Mouse (Mus musculus): ENCODE data around the gene Ptprn2.

Gene Ptprn2

DNA sequence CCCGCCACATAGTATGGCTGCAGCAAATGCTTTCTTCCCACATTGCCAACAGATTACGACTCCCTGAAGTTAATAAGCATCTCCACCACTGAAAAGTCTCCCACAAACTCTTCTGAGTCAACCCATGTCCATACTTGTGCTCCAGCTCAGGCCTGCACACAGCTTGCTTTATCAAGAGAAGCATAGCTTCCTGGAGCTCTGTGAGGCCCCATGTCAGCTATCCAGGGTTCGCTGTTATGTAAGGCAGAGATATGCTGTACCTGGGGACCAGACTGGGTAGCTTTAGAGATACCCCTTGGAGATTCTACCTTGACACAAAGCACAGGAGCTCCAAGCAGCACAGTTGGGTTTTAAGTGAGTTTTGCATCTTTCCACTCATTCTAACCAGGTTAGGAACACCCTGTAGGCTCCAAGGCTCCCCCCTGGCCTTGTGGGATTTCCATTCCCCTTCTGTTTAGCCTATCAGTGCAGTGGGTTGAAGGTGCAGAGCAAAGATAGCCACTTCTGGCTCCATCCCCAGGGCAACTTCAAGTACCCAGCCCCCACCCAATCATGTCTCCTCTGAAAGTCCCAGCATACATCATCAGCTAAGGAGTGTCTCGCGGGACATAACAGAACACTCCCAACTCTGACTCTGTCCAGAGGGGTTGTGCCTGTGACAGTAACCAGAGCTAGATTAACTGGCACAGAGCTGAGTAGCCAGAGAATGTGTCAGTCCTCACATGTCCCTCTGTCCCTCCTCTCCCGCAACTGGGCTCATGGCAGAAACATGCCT lies 572.9 kb downstream of the Ptprn2 start:
- DNase-seq (ENCODE audit: low spot score): no peak

DNA sequence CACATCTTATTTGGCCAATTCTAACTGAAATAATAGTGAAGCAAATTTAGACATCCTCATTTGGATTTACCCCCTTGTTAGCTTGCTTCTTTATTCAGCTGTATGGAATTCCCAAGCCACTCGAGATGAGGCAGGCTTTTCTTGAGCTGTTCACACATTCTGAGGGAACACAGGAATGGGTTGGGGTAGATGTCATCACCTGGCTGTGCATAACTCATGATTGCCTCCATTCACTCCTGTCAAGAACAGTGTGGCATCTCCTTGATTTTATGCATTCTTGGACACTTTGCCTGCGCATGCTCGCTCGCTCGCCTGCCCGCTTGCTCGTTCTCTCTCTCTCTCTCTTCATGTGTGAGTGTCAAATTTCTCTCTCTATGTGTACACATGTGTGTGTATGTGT lies 573.5 kb downstream of the Ptprn2 start:
- no peak for DNase-seq (ENCODE audit: low spot score)

DNA sequence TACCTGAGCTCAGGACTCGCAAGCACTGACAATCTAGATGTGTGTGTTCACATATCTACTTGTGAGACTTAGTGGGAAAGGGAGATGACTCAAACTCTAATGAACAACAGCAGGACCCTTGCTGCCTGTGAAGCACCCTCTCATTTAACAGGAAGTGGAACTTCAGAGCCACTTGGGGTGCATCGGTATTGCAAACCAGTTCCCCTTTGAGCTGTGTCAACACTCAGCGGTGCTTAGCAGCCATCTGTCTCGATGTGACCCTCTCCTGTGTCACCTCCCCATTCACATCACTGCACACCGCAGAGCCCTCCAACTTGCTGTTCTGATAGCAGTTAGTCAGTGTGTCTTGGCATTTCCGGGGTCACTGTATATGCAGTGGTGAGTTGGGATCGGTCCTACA lies 592.1 kb downstream of the Ptprn2 start:
- DNase-seq (ENCODE audit: low spot score): no peak

DNA sequence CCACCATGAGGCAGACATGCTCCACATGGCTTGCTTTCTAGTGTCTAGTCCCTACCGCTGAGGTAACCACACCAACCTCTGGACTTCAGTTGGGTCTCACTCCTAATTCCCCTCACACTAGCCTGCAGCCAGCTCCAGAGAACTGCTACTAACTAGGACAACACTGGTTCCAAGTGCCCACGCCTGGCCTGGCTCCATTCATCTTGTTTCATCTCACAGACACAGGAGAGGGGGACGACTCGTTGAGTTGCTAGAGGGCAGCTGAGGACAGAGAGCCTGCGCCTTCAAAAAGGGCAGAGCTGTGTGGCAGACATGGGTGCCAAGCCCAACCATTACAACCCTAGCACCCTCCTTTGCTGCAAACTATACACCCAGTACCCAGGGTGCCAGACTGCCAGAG lies 593.4 kb downstream of the Ptprn2 start:
- no peak for DNase-seq (ENCODE audit: low spot score)

DNA sequence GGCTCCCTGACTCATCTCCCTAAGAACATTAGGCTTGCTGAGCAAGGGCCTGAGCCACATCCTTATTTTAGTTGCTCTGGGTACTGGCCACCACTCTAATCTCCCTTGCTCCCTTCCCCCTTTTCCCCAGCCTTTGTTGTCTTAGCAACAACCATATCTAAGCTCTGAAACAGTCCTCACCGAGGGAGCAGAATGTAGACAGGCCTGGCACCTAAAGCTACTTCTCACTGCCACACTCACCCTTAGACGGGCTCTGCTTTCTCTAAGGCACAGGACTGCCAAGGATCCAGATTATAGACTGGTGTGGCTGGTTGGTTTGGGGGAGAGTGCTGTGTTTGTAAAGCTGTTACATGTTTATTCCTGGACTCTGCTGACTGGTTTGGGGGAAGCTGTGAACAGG lies 594.2 kb downstream of the Ptprn2 start:
- DNase-seq (ENCODE audit: low spot score): no peak

DNA sequence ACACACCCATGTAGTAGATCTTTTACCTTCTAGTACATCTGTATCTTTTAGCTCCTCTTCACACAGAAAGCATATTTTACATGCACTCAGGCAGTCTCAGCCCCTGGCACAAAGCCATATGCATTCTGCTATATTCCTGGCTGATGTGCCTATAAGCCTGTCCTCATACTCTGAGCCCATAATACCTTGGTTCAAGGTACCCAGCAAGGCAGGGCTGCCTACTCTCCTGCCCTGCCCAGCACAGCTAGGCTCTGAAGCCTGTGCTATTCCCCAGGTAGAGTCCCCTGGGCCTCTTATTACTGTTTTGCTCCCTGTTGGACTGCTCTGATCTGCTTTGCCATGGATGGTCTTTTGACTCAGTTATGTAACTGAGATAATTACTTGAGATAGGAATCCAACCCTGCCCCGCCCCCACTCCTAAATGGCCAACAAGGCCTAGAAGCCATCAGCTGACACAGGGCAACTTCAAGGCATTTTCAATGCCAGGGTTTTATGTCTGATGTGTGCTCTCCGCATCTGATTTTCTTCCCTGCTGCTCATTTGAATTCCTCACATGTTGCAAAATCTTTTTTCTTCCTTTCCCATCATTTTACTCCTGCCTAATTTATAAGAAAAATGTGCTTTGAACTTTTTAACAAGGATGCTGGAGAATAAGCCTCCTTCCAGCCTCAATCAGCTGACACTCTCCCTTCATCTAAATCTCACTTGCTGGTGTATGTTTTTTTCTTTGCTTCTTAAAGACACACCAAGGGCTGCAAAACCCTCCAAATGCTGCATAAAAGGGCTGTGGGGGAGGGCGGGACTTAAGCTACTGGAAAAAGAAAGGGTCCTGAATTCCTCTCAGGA lies 598.6 kb downstream of the Ptprn2 start:
- no peak for DNase-seq (ENCODE audit: low spot score)

DNA sequence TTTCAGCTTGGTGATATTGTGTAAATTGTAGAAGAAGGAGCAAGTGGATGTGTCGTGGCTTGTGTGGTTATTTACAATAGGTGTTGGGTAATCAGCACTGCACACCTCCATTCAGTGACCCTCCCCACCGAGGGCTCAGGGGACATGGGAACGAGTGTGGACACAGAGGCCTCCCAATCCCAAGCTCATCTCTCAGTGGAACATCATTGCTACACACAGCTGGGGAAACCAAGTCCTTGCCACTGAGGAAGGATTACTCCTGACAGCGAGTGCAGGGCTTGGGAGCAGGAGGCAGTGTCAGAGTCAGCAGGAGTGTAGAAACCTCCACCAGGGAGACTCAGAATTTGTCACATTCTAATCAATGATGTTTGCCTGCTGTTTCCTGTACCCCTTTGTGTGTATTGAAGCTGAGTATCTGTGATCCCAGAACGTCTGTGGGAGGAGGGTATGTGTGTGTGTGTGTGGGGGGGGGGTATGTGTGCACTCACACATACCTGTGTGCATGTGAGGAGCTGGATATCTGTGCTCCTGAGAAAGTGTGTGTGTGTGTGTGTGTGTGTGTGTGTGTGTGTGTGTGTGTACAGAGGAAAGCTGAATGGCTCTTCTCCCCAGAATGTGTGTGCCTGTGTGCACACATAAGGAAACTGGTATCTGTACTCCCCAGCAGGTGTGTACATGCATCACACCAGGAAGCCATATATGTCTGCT lies 599.3 kb downstream of the Ptprn2 start:
- DNase-seq (ENCODE audit: low spot score): no peak

DNA sequence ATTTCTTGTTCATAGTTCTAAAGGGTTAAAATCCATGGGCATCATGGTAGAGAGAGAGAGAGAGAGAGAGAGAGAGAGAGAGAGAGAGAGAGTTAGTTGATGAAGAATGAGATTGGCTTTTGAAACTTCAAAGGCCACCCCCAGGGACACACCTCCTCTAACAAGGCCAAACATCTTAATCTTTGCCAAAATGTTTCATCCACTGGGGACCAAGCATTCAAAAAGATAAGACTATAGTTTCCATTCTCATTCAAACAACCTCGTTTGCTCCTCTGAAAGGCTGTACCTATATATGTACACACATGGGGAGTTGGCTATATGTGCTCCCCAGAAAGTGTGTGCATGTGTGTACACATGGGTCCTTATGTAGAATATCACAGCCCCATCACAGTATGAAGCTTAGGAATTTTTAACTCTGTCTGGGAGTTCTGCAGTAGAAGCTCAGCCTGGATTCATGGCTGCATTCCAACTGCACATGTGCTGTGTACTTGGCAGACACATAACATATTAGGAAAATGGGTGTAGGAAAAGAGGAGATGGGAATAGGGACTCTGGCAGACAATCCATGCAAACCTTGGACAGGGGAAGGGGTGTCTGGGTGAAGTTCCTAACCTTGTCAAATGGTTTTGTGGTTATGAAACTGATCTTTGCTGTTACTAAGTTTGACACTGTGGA lies 600.3 kb downstream of the Ptprn2 start:
- no peak for DNase-seq (ENCODE audit: low spot score)

DNA sequence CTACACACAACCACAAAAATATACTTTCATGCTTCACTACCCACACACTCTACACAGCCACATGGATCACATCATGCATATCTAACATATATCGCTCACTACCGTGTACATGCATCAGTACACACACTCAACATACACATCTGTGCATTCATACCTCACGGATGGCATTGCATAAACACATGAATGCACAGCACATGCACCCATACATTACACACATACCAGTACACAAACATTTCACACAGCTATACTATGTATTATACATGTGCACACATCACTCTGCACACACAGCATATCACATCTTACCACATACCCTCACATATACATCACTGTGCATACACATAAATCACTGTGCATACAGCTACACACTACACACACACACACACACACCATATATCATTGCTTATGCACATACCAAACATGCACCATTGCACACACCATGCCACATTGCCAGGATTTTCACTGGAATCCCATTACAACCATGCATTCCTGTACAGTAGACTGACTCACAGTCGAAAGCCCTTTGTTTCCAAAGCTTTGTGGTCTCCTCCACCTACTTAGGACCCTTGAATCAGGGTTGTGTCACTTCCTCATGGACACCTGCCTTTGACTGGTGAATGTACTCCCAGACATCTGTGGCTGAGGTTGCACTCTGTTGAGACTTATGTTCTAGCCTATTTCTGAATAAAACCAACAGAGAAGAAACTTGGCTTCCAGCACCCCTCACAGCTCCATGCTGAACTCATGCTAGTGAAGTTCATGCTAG lies 607.0 kb downstream of the Ptprn2 start:
- DNase-seq (ENCODE audit: low spot score): no peak

DNA sequence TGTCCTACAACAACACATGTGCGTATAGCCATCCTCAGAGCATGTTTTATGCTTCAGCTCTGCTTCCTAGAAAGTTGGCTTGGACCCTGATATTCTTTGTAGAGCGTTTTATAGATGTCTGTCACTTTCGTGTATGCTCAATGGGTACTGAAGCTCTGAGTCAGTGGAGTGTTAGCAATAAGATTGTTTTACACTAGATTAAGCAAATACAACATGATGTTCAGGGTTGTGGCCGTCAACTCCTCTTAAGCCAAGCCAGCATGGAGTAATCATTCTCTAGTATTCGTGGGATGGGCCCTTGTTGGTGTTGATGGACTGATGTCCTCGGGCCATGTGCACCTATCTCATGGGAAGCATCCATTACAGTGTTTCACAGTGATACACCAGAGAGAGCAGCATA lies 610.4 kb downstream of the Ptprn2 start:
- DNase-seq (ENCODE audit: low spot score): no peak

DNA sequence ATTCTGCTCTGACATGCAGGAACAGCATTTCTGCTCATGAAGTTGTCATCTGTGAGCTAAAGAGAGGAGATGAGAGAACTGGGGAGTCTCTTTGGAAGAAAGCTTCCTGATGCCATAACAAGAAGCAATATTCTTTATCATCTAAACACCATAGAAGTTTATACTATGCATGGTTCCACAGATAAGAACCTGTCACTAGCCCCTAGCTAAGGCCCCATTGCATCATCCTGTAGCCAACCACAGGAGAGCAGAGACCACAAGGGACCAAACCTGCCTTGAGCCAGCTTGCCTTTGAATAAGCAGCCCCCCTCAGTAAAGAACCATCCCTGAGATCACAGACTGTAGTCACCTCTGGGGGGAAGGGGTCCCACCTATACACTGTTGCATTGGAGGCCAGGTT lies 612.8 kb downstream of the Ptprn2 start:
- no peak for DNase-seq (ENCODE audit: low spot score)

DNA sequence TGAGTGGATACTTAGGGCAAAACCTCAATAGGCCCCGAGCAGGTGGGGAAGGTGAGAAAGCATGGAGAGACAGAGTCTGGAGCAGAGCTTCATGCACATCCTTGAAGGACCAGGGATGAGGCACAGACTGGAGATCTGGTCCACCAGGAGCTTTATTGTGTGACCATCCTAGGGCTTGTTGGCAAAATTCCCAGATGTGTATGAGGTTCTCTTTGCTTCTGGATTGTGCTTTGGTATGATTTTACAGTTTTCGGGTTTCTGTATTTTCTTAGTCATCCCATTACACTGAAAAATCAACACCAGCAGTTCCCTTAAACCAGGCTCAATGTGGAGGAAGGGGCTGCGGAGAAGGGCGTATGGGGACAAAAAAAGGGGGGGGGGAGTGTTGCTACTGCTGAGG lies 621.2 kb downstream of the Ptprn2 start:
- DNase-seq (ENCODE audit: low spot score): no peak

DNA sequence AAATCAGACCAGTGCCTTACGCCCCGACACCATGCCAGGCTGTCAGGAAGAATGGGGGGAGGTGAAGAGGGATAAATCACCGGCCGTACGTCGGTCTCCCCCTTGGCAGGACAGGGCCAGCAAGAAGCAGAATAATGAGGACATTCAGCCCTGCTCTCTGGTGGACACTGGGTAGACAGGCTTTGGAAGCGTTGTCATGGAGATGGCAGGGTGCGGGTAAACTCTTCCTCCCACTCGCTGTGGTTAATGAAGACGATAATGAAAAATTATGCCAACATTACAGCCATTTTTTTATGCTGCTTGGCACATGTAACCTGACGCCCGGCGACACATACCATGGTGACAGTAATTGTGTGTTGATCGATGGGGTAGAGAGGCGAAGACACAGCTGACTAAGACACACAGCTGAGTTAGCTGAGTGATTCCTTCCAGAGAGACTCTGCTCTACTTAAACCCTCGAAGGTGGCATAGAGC lies 621.7 kb downstream of the Ptprn2 start:
- DNase-seq (ENCODE audit: low spot score): no peak

DNA sequence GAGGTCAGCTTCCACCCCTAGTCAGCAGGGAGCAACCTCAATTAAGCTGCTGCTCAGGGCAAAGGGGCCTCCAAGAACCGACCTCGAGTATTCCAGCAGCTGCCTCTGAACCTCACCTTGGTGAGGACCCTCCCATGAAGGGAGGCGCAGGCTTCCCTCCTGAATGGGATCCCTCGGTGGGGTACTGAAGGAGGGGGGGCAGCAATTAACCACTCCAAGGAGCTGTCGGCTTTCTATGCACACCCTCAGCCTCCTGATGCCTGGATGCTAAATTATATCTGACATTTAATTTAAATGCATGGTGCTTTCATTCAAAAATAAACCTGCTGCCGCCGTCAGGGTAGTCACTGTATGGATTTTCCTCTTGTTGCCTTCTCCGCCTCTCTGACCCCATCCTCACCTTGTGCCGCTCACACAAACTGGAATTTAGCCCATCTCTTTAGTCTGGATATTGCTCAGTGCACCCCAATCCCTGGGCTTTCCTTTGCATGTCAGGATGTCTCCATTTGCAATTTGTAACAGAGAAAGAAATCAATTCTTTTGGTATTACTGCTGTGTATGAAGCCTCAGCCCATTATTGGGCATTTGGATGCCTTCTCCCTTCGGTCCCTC lies 629.8 kb downstream of the Ptprn2 start:
- no peak for DNase-seq (ENCODE audit: low spot score)

DNA sequence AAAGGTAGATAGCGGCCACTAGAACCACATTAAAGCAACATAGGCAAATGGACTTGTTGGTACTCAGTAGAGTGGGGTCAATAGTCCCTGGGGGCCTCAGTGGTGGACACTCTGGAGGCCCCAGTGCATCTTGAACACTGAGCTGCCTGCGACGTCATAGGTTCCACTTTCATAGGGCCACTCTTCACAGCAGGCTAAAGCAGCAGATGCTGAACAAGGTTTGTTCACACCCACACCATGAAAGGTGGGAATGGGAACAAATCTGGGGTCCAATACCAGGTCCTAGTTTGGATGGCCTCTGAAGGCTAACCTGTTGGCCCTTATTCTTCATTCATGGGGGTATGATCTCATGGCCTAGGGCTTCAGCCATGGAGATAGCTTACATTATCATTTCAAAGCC lies 641.6 kb downstream of the Ptprn2 start:
- DNase-seq (ENCODE audit: low spot score): no peak

DNA sequence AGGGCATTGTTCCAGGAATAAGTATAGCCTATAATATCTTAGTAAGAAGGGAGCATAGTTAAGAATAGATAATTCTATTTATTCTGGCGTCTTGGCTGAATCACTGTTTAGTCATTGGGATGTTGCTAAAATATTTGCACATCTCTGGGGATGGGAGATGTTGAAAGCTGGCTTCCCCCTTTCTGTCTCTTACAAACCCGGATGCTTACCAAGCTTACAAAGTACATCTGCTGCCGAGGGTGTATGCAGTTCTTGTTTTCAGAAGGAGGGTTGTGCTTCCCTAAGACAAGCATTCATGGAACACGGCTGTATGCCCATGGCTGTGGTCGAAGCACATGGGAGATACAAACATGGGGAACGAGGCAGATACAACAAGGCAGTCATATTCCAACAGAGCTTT lies 642.0 kb downstream of the Ptprn2 start:
- no peak for DNase-seq (ENCODE audit: low spot score)

DNA sequence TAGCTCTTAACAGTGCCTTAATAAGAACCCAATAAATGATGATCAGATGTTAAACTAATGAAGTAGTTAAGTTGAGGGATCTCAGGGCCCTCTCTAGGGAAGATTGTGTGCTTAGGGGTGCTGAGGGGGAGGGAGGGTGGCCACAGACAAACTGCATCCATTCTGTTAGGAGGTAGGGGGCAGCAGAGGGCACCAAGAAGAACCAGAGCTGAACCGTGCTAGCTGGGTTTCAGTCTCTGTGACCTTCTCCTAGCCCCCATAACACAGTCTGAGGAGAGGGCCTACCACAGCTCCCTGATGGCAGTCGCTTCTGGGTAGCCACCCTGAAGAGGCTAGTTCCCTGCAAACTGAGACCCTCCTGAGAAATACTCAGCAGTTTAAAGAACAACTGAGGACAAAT lies 646.6 kb downstream of the Ptprn2 start:
- DNase-seq (ENCODE audit: low spot score): no peak

DNA sequence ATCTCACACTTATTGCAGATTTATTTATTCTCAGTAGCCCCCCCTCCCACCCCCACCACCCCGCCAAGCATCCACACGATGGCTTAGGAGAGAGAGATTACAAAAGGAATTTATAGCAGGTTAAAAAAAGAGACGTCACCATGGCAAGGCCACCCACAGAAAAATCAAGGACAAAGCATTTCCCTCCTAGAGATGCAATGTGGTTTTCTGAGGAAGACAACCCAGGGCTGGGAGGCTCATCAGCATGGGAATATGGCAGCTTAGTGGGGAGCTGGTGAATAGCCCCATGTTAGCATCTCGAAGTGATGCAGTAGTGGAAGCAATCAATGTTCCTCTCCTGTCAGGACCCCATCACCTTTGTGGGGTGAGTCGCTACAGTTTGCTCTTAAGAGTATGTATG lies 649.7 kb downstream of the Ptprn2 start:
- DNase-seq (ENCODE audit: low spot score): no peak

DNA sequence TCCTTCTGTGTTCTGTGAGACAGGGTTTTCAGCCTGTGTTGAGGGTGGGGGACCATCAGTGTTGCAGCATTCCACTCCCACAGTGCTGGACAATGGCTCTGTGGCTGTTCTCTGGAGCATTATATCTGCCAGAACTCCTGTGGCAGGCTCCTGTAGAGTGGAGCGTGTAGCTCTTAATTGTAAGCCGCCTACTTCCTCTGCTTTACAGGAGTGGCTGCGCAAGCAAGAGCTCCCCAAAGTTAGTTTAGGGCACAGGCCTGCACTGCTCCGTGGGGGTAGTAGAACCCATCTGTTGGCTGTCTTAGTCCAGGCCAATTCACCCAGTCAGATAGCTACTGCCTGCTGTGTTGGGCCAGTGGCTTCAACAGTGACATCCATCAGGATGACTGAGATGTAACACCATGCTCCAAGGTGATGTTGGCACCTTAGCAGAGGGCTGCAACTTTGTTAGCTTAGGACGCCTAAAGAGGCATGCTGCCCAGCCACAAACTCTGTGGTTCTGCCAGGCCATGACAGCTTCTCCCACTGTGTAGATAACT lies 651.0 kb downstream of the Ptprn2 start:
- DNase-seq (ENCODE audit: low spot score): no peak

DNA sequence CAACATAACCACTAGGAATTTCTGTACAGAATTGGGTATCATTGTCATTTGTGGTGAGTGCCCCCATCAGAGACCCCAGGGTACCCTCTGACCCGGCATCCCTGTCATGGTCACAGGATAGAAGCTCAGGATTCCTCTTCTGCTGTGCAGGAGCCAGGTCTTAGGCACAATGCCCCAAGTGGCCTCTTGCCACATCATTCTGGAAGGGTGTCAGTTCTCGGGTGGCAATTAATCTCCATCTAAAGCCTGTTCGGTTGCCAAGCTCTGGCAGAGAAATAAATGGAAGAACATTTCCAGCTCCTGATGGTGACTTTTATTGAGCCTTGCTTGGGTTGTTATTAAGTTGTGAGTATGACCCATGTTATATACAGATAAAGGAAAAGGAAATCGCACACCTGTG lies 655.4 kb downstream of the Ptprn2 start:
- DNase-seq (ENCODE audit: low spot score): no peak

DNA sequence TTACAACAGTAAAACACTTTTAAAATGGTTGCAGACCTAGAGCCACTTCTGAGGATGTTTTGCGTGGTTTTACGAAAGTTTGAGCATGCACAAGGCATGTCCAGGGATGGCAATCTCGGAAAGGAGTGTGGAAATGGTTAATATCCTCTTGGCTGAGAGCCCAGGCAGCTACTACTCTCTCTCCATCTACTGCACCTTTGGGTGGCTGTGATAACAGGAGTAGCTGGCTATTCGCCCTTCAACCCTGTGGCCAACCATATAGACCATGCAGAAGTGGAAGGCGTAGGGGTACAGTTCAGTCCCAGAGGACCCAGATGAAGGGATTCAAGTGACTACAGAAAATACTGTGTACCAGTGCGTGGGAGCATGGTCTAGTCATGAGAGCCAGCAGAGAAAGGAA lies 655.9 kb downstream of the Ptprn2 start:
- DNase-seq (ENCODE audit: low spot score): no peak
